Mouse (Mus musculus): ENCODE data around the gene Gm33543.

GRCm38 (mm10) chr10:95817419-95818161, 25.1 kb downstream of the Gm33543 start:
- TF ChIP-seq CTCF (IDR thresholded peaks at IDR 0.05; ENCODE audit: borderline replicate concordance, insufficient read depth, low read depth, low read length) (no peak), POLR2A (IDR thresholded peaks at IDR 0.05; ENCODE audit: borderline replicate concordance, insufficient read depth, low read length) (no peak)

Data from cerebellum, adult 2 months (tissue).